Mouse (Mus musculus): ENCODE measurements around the gene Ttc37.

The Ttc37 gene

DNA sequence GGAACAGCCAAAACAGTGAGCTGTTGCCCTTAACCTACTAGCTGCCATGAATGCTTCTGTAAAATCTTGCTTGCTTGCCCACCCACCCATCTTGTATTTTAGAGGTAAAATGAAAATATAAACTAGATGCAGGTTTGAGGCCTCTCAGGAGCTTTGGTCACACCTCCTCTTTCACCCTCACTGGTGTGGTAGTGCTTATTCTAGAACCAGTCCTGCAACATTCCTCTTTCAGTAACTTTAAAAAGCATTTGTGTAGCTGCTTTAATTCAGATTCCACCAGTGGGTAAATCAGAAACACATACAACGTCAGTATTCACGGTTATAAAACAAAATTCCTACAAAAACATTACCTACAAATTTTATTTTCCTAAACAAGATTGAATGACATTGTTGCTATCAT lies 62.1 kb downstream of the Ttc37 start:
- no peak for DNase-seq

DNA sequence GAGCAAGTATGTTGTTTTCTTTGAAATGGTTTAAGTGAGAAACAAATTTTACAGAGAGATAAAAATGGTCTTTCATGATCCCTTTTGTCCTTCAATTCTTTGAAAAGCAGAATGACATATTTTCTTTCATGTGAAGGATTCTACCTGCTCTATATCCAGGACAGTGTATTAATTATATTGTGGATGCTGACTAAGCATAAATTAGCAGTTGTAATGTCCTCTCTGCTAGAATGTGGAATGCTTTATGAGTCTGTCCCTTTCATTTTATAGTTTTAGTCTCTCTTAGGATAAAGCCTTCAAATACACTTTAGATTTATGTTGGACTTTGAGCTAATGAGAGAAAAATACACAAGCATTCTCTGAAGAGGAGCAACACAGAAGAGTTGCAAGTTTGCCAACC lies 75.8 kb downstream of the Ttc37 start:
- no peak for DNase-seq

DNA sequence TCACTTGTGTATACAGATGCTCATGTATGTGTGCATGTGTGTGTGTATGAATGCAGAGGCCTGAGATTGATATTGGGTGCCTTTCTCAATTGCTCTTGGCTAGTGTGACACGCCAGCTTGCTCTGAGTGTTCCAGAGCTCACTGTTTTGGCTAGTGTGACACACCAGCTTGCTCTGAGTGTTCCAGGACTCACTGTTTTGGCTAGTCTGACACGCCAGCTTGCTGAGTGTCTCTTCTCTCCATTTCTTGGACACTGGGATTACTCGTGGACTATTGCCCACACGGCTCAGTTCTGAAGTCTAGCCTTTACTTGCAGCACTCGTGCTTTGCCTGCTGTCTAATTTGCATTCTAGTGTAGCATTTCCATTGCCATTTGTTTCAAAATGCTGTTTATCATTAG lies 80.2 kb downstream of the Ttc37 start:
- DNase-seq, result peak; percentile 27

DNA sequence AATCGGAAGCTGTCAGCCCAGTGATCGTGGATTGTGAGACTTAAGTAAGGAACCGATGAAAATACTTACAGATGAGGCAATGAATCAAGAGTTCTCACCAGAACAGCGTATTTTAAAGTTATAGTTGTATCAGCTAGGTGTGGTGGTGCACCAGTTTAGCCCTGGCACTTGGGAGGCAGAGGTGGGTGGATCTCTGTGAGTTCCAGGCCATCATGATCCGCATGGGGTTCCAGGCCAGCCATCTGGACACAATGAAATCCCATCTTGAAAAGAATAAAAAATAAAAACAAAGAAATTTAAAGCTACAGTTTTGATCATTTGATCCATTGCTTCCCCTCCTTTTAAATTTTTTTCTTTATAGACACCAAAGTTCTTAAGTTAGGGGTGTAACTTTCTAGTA lies 89.1 kb downstream of the Ttc37 start:
- DNase-seq, result no peak

DNA sequence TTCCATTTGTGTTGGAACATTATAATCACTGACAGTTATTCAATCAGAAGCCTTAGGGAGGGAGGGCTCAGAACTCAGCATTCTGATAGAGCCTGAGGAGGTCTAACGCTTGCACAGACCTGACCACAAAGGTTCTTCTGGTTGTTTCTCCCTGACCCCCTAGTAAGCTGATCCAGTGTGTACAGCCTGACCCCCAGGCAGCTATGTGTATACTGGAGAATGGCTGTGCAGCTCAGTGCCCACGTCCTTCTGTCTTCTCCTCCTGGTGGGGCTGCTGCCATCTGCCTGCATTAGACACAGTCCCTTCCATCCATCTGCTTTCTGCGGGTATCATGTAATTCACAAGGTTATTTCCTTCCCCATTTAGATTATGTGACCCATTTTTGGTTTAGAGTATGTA lies 90.7 kb downstream of the Ttc37 start:
- peak; percentile 82 for DNase-seq

DNA sequence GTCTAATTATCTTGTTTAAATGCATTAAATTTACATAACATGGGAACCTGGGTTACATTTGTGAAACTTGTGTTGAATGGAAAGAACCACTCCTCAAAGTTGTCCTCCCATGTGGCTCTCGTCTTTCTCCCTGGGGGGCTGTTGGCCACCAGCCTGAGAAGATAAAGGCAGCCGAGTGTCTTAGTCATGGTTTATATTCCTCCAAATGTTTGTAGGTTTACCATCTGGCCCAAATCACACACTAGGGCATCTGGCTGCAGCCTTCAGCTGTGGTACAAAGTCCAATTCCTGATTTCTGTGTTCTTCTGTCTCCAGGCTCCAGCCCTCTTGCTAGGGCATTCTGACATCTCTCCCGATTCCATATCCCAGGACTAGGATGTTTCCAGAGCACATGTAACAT lies 91.7 kb downstream of the Ttc37 start:
- DNase-seq, result no peak

DNA sequence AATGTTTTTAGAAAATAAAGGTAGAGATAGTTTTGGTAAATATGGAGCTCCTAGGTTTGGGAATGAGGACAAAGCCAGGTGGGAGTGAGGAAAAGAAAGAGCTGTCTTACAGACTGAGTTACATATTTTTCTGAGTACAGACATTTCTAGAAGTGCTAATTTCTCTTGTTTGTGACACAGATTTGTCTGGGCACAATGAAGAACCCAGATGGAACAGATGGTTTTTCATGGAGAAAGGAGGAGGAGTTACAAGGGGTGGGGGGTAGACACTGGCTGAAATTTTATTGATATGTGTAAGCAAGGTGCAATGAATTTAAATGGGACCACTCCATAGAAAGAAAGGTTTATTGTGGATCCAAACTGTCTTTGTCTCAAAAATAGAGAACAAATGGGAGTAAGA lies 96.4 kb downstream of the Ttc37 start:
- DNase-seq, result no peak

DNA sequence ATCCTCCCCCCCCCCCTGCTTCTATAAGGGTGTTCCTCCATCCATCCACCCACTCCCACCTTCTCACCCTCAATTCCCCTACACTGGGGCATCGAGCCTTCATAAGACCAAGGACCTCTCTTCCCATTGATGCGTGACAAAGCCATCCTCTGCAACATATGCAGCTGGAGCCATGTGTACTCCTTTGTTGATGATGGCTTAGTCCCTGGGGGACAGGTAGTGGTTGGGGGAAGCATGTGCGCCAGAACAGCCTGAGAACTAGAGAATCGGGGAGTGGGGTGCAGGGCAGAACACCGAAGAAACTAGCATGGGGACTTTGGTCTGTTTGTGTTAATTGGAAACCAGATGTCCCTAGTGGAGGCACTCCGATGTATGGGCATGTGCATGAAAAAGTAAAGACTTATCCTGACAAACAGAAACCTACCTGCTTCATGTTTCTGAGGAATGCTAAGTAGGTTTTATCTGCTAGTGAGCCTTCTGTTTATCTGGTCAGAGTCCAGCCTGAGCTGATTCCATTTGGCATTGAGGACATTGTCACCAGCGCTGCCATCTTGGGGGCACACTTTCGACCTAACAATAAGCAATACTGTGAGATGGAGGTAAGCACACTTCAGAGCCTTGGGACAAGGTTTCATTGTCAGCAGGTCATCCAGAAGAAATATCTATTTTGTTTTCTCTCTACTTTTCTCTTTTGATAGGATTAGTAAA lies 97.1 kb downstream of the Ttc37 start:
- DNase-seq, result no peak

DNA sequence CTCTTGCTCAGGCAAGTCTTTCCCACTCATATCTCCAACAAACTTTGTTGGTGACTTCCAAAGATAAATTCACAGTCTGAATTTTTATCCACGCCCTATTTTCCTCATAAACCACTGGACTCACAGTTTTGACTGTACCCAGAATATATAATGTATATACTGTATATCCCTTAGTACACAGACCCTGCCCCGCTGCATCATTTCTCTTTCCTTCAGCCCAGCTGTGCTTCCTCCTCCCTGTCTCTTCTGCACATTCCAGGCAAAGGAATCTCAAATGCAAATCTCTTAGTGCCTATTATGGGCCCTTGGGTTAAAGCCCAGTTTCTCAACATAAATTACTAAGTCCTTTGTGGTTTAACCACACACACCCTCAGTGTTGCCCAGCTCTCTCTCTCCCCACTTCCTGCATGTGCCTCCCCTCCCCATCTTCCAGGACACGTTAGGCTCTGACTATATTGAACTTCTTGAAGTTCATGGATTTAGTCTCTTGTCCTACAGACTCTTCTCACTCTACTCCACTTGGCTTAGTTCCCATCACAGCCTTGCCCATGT lies 98.8 kb downstream of the Ttc37 start:
- no peak for DNase-seq

DNA sequence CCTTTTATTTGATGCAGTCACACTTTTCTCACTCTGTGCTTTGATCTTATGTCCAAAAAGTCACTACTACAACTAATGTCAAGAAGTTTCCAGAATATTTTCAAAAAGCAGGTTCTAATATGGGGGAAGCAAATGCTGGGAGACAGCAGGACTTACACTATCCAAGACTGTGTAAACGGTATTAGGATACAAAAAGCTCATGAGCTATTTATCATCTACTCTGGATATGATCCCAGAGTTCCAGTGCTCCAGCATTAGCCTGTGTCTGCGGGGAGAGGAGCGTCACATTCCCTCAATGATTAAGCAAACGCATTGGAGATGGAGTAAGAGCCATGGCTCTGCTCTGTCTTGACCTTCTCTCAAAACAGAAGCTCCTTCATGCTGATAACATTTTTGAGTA lies 101.4 kb downstream of the Ttc37 start:
- no peak for DNase-seq

DNA sequence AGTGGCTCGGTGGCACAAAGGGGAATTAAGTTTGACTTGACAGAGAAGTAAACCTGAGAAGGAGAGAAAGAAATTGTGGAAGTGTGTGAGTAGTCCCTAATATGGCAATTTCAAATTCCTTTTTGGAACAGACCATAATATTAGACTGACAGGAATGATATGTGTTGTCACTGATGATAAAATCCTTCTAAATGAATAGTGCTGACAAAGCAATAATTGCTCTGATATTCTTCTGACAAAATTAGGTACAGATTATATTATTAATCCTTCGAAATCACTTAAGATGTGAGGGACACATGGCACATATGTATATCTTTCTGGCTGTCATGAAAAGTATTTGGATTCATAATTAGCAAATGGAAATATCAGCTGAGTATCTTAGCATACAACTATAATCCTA lies 116.4 kb downstream of the Ttc37 start:
- no peak for DNase-seq

DNA sequence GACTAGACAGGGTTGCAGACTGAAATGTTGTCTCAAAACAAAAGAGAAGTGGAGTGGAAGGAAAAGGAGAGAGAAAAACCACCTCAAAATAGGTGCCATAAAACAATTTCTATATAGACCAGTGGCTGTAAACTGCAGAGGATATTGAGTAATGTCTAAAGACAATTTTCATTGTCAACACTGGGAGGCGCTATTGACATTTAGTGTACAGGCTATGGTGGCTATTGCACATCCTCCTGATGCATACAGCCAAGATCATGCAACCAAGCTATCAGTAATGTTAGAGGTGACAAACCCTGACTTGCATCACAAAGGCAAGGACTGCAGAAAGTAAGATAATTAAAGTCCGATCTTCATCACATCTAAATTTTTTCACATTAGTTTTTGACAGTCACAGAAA lies 116.9 kb downstream of the Ttc37 start:
- peak; percentile 31 for DNase-seq
